Mouse (Mus musculus) right cerebral cortex, postnatal 4 days (tissue): ENCODE results near the gene 2310009B15Rik.

ENCODE experiments used
- DNase-seq: peaks from one replicate; pipeline ENCODE4 v3.0.0-alpha.2; 2022

2310009B15Rik gene

DNA sequence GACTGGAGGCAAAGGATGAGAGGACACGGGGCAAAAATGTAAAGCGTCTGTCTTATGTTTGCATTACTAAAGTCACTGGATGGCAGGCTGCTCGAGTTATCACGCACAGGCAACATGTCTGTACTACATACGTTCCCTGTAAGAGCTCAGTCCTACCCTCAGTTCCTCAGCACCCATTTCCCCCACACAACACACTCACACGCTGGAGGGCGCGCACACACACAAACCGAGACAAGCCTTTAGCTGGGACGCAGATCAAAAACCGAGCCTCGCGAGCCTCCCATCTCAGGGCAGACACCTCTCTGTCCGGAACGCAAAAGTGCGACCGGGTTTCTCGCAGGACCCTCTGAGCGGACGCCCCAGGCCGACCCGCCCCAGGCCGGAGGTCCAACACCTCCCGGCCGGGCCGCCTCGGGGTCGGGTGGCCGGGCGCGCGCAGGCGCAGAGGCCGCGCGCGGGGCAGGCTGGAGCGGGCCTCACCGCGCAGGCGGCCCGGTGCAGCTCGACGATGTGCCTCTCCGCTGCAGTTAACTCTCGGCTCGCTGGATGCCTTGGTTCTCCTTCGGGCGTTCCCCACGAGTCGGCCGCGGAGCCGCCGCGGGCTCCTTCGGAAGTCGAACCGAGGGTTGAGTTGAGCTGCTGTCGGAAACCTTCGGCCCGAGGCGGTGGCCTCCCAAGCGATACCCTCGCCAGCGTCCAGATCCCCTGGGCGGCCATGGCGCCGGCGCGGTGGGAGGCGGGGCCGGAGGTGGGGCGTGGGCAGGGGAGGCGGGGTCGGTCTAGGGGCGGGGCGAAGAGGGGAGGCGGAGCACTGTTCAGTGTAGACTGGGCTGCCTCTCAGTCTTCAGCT is at the start of gene 2310009B15Rik:
Gene 2310009B15Rik, minus strand, starts transcription at position 752 of the 850 bp plus-strand sequence.
- peak; percentile 83 for DNase-seq

DNA sequence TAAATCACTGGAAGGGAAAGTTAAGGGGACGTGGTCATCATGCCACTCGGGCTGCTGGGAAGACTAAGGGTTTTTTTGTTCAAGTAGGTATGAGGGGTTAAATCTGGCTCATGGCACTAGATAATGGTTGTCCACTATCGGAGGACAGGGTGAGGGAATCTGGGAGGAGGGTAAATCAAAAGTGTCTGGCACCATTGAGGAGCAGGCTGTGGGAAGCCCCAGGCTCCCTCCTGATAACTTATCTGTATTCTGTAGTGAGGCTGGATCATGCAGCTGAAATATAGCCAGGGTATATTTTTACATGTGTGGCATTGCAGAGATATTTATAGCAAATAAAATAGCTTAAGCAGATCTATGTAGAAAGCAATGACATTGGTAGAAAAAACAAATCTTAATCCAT is 49.6 kb upstream of the 2310009B15Rik start:
- no peak for DNase-seq

DNA sequence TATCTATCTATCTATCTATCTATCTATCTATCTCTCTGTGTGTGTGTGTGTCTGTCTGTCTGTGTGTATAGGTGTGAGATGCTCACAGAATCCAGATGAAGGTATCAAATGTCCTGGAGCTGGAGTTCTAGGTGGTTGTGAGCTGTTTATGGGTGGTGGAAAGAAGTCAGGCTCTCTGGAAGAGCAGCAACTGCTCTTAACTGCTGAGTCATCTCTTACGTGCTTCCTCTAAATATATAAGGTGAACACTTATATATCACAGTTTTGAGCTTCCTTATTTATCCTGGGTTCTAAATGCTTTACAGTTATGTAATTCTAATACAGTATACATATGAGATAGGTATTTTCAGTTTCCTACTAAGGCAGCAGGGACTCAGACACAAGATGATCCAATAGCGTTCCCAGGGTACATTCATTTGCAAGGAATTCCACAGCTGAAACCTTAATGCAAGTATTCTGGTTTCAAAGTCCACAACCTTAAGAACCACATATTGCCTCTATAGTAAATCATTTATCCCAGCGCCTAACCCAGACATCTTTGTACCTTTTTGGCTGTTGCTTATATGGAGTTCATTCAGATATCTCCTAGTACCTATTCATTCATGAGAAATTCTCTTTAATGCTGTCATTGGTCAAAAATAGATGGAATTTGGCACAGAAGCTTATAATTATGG is 48.6 kb upstream of the 2310009B15Rik start:
- DNase-seq: no peak

DNA sequence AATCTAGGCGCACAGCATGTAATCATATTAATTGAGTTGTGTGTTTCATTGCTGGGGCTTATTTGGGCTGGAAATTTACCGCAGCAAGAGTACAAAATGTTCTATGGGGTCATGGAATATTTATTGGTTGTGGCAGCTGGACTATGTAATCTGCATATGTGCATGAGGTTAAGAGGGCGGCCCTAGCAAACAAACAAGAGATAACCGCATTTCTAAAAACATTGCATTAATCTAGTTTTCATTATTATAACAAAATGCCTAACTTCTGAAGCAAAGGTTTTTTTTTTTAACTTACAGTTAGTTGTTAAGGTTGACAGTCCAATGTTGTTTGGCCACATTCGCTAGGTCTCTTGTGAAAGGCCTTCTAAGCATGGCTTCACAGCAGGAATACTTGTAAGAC is 47.2 kb upstream of the 2310009B15Rik start:
- DNase-seq: no peak

DNA sequence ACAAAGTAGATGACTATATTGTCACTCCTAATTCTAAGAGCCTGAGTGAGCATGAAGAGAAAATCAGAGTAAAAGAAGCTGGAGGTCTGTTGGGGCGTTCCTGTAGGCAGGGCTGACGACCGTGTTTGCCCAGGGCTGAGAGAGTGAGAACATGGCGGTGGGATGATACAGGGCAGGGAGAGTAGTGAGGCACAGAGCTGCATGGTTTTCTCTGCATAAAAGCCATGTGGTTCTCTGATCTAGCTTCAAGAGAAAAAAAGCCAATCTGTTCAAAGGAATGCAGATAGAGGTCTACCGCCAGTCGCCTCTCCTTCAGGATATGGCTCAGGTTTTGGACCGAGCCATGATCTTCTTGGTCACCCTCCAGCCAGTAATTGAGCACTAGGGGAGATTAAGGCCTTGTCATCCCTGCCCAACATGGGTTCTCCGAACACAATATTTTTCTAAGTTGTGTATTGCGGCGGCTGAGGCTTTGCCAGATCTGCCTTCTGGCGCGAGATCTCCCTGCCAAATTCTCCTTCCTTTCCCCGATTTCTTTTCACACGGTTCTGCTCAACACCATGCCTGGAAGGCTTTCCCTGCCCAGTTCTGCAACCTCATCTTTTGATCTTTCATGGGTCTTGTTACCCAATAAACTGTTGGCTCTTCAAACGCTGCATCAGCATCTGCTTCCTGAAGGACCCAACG is 44.9 kb upstream of the 2310009B15Rik start:
- DNase-seq: peak; percentile 35

DNA sequence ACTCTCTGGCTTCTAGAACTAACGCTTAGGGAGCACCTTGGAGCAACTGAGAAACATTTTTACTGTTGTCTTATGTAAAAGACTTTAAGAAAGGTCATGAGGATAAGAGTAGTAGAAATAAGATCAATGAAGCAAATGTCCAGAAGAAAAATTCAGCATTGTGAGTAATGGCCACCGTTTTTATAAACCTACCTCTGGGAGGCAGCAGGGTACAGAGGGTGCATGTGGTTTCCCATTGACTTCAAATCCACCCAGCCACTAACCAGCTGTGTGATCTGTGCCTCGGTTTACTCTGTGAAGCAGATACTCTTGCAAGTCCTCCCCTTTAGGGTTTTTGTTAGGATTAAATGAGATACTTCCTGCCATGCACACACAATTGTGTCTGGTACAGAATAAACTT is 39.4 kb upstream of the 2310009B15Rik start:
- DNase-seq: no peak

DNA sequence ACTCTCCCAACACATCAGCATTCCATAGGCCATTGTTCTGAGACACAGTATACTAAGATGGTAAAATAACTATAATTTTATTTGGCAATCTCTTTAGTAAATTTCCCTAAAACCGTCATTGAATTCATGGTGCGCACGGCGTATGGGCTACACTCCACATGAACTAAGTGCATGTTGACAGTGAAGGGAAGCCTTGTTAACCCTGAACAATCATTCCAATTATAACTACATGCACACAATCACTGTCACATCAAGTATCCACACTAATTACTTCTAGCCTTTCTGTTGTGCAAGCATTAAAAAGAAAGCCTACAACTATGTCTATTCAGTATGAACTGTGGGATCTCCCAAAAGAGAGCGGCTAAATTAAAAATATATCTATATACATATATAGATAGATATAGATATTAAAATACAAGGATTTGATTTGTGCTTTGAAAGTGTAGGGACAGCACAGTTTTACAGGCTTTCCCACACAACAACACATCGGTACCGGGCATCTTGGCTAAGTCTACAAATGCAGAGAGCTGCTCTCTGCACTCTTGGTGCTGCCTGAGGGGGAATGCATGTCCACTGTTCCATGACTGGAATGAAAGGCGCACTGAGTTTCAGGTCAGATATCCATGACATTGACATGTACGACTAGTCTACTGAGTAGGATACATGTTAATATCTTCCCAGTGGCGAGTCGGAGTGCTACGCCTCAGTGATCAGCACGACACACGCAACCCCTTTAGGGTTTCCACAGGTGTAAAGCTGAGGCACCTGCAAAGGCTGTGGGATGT is 21.0 kb upstream of the 2310009B15Rik start:
- no peak for DNase-seq

DNA sequence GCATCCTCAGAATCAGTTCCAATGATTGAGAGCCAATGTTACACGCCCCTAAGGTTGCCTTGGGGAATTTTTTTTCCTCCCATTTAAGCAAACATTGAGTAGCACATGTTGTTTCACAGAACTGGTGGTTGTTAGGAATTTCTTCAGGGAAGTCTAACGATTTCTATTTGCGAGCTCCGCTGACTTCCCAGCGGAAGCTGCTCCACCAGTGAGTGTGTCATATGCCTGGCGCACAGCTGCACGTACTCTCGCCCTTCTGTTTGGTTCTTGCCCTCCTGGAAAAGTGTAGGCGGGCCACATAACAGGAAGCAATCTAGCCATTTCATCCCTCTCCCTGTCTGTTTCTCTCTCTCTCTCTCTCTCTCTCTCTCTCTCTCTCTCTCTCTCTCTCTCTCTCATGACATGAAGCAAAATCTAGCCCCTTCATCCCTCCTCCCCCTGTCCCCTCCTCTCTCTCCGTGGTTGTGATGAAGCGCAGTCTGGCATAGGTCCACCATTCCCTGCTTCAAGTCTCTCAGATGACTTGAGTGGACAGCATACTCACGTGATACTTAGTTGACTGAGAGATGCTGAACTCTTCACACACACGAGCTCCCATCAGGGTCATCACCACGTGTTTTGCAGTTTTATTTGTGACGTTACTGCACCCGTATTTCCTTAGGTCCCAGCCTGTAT is 19.9 kb upstream of the 2310009B15Rik start:
- DNase-seq: no peak

DNA sequence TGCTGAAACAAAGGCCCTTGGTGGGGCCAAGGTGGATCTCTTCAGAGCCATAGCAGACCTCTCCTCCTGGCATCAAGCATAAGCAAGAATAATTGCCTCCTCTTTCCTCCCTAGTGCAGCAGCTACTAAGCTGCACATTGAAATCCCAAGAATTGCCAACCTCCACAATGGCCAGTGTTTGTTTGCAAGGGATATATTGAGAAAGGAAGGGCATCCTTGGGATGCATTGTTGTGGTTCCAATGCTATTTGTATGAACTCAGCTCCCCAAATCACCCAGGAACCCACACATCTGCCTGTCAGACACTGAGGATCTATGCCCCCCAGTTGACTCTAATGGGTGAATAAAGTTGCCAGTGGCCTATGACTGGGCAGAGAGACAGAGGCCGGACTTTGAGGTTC is 5.8 kb downstream of the 2310009B15Rik start:
- no peak for DNase-seq

DNA sequence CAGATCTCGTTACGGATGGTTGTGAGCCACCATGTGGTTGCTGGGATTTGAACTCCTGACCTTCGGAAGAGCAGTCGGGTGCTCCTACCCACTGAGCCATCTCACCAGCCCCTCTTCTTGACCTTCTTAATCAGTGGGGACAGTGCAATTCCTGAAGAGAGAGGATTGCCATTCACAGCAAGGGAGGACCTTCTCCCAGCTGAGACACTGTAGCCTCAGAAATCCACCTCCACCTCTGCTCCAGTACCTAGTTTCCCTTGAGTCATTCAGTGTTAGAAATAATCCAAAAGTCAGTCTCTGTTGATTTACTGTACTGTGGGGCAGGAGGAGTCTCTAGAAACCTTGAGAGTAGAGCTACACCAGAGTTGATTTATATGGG is 6.5 kb downstream of the 2310009B15Rik start:
- no peak for DNase-seq

DNA sequence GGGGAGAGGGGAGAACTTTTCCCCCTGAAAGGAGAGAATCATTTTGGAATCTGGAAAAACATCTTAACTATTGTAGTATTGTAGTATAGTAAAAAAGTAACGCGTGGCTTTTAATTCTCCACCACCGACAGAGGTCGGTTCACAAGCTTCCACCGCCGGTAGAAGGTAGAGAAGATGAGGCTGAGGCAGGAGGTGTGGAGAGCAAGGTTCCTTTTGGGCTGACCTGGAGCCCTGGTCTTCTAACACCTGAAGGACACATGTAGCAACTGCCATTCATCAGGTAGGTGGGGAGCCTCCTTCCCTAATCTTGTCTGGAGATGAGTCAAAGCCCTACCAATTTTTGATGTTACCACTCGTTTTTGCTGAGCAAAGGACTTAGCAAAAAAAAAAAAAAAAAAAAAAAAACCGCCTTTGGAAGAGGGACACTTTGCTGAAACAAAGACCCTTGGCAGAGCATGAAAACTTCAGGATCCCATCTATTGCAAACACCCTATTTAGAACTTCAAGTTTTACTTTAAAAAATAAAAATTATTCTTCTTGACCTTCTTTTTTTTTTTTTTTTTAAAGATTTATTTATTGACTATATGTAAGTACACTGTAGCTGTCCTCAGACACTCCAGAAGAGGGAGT is 7.0 kb downstream of the 2310009B15Rik start:
- DNase-seq: no peak

DNA sequence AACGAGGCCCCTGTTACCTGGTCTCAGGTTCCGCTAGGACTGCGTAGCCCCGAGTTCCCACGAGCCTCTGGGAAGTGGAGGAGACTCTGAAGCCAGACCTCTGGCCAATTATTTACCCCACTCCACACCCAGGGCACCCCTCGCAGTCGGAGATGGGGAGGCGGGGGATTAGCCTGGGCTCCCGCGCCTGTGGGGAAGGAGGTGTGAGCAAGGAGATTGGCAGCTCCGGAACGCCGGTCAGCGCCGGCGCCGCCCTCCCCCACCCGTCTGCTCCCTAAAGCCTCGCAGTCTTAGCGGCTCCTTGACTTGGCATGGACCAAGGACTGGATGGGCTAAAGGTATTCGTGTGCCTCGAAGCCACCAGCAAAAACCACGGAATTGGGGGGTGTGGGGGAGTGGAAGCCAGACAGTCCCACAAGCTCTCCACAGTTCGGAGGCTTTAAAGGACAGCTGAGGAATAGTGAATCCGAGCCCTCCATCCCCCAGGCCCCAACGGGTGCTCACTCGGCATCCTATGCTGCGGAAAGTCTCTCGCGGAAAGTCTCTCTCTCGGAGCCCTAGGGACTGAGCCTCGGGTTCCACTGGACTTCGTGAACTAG is 8.0 kb downstream of the 2310009B15Rik start, which contains the start of gene Lhx9:
Gene Lhx9, minus strand, starts transcription at position 67 of the 599 bp plus-strand sequence.
- no peak for DNase-seq

DNA sequence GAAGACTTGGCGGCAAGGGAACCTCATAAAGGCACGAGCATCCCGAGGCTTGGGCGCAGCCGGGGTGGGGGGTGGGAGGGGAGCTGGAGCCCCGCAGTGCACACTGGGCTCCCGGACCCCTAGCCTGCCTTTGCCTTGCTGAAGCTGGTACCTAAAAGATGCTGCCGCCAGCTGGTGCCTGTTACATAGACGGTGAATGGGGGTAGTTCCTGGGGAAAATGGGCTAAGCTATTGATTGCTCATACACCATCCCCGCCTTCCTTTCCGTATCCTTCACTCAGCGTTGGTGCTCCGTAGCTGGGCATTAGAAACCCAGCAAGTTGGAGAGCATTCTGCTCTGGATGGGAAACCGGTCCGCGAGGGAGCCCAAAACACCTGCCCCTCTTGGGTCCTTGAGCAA is 8.6 kb downstream of the 2310009B15Rik start:
- no peak for DNase-seq

DNA sequence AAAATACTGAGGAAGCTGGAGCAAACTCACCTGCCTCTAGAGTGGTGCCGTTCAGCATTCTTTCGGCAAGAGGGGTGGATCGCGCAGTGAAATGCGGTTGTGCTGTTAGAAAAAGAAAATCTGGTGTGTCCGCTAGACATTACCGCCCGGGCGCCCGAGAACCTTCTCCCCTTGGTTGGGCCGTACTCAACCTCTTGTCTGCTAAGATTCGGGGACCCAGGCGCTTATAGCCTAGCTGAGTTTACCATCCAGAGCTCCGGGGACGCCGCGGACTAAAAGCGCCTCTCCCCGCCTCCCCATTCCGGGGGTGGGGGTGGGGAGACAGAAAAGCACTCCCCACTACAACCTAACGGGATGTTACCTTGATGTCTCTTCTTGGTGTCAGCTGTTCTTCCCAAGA is 9.5 kb downstream of the 2310009B15Rik start:
- no peak for DNase-seq

DNA sequence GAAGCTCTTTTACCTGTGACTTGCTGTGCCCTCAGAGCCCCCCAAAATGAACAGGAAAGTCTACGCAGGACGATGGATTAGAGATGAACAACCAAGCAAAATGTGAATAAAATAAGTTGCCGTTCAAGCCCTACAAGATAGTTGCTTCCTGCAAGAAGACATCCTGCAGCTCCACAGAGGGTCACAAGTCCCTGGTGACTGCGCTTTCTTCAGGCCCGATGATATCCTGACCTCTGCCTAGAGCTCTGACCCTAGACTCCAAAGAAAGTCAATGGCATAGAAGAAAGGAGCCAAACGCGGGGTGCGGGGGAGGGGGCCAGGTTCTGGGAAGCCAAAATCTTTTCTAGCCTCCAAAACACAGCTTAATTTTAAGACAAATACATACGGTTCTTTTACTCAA is 10.1 kb downstream of the 2310009B15Rik start:
- DNase-seq: no peak

DNA sequence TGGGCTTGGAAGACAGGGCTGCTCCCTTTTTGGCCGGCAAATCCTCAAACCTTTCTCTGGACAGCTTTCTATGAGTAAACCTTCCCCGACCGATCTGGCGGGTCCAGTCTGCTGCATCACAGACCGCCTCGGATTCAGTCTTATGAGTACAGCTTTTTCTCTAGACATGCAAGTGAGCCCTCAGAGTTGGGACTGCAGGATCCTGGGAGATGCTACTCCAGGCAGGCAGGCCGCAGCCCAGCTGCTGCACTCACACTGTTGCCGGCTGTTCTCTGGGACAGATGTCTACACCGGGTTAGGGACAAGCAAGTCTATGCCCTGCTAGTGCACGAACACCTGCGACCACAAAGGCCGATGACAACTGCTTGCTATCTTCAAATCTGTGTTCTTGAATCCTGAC is 10.5 kb downstream of the 2310009B15Rik start:
- DNase-seq: no peak

DNA sequence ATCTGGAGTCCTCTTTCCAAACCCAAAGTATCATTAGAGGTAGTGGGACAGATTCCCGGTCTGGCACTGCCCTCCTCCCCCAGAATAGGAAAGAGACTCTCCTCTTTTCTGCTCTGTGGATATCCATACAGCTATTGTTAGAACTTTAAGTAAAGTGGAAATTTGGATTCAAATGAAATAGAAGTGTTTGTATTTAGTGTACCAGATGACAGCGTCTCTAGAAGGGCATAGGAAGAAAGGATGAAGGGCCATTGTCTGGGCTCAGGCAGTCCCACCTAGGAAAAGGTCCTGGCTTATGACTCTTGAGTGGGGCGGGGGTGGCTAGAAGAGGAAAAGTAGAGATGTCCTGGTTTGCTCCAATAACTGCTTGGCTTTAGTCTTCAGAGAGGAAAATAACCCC is 11.2 kb downstream of the 2310009B15Rik start:
- no peak for DNase-seq

DNA sequence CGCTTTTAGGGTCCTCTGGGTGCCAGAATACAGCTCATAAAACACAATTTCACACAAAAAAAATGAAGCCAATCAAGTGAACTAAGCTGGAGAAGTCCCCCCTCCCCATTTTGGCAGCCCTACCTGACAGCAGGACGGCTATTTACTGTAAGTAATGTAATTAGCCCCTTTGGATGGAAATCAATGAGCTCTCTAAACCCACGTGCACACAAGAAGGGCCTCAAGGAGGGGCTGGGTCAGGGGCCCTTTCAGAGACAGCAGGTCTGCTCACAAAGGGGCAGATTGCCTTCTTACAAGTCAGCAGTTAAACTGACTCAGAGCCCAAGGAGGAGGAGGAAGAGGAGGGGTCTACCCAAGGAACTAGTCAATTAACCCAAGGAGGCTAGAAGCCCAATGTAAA is 12.5 kb downstream of the 2310009B15Rik start:
- no peak for DNase-seq

DNA sequence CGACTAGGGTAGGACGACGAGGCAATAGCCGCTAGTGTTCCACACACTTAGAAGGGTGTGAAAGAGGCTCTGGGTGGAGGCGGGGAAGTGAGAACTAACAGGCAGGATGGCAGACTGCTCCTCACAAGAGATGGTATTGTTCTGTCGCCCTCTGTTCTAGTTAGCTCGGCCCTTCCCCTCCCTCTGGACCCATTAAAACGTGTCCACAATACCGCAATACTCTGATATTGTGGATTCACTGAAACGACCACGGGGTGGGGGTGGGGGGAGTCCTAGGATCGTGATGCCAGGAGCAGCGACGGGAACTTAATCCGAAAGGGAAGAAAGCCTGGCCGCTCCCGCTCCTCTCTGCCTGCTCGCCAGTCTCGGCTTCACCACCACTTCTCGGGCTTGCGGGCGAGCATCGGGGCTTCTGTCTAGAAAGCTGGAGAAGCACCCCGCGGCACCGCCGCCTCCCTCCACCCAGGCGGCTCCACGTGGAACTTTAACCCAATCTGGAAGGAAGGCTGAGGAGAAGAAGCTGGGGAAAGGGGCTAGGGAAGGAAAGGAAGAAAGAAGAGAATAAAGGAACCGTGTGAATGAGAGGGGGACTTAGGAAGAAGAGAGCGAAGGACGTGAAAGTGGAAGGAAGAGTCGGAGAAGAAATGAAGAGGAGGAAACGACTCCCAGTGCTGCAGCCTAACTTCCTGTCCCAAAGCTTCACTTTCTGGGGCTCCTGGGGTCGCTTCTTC is 13.1 kb downstream of the 2310009B15Rik start:
- peak; percentile 39 for DNase-seq

DNA sequence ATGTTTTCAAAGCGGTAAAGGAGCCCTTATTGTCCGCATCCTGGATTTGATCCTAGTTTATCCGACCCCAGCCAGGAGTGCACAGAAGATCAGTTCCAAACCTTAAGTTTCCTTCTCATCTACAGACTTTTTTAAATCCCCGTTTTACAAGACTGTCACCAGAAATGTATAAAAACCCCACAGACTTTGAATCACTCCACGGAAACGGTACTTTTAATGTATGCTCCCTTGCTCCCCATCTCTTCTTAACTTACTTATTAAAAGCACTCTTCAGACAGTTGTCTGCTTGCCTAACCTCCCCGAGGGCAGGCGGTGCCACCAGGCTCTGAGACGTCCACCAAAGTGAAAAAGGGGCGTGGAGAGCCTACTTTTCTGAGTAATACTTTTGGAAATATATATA is 13.9 kb downstream of the 2310009B15Rik start:
- no peak for DNase-seq

DNA sequence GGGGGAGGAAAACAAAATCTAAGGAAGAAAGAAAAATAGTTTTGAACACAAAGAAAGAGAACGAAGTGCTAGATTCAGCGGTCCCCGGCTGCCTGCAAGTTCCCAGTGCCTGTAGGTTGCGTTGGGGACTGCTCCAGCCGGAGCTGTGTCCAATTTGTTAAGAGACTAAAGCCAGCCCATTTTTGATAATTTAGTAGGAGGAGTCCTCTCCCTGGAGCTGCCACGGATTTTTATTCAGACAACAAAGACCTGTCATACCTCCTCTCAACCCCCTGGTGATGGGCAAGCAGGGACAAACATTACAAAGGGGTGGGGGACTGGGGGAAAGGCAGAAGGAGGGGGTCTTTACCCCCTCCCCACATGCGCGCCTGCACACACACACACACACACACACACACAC is 14.3 kb downstream of the 2310009B15Rik start:
- DNase-seq: no peak
